Mouse (Mus musculus) stomach, embryonic 16.5 days (tissue): ENCODE measurements around the gene Sbk3. TPM values are rescaled to one million over a fixed set of nuclear protein-coding genes. Genes with fewer than 3 reads are reported as not detected.
"Not testable (repeated sequence)": the region's sequence is repeated elsewhere in the genome, so short reads cannot be mapped to it uniquely, and the experiment has no call there.

Experiments
- ATAC-seq: fragments of 200-750 bp; cut with Nextera tagmentation; 2 replicates; pipeline ENCODE4 v1.8.0; 2017; ENCODE audit warnings: moderate number of reproducible peaks, moderate TSS enrichment; ENCODE audit not compliant: insufficient read depth, low FRiP score
- H3K27ac ChIP-seq: fragments of 300-500 bp; sonication (generic); 2 replicates; pipeline ENCODE4 v1.5.1; 2014; ENCODE audit warnings: low read length
- H3K27me3 ChIP-seq: fragments of 300-500 bp; sonication (generic); 2 replicates; pipeline ENCODE4 v1.6.1; 2014; ENCODE audit warnings: low read length, control low read depth, mixed read lengths; ENCODE audit not compliant: control insufficient read depth, insufficient read depth
- H3K36me3 ChIP-seq: fragments of 300-500 bp; sonication (generic); 2 replicates; pipeline ENCODE4 v1.6.1; 2014; ENCODE audit warnings: low read length; ENCODE audit not compliant: control insufficient read depth, insufficient read depth
- H3K4me1 ChIP-seq: fragments of 300-500 bp; sonication (generic); 2 replicates; pipeline ENCODE4 v1.6.1; 2014; ENCODE audit warnings: low read length, control low read depth, mixed read lengths; ENCODE audit not compliant: control insufficient read depth, insufficient read depth
- H3K4me2 ChIP-seq: fragments of 300-500 bp; sonication (generic); 2 replicates; pipeline ENCODE4 v1.6.1; 2014; ENCODE audit warnings: low read depth, low read length, mixed read lengths
- H3K4me3 ChIP-seq: fragments of 300-500 bp; sonication (generic); replicated peaks from 2 replicates; pipeline ENCODE4 v1.5.1; 2014; ENCODE audit warnings: mild to moderate bottlenecking, low read length
- H3K9ac ChIP-seq: fragments of 300-500 bp; sonication (generic); 2 replicates; pipeline ENCODE4 v1.6.1; 2014; ENCODE audit warnings: low read length
- H3K9me3 ChIP-seq: fragments of 300-500 bp; sonication (generic); replicated peaks from 2 replicates; pipeline ENCODE4 v1.6.1; 2016; ENCODE audit warnings: low read length, control low read depth; ENCODE audit not compliant: control insufficient read depth
- WGBS: fragments of 180-500 bp; shearing (Covaris S2); extraction: QIAGEN DNeasy Blood & Tissue Kit; methylation state at CpG from one replicate; pipeline ENCODE4 v1.1.7; 2014; 5-methylcytosine and 5-hydroxymethylcytosine counted together
- polyA plus RNA-seq: library from polyadenylated mRNA; unstranded; fragments of >200 nt; fragmentation: Nextera tagmentation; extraction: Ambion mirVana; gene quantifications from 2 replicates; pipeline ENCODE4 v1.2.1, GENCODE M21; 2015

Gene Sbk3
- polyA plus RNA-seq: 0.11 TPM in 1 of 2 replicates, not detected in the other

- WGBS: 37% methylated on average over 6 of the region's 6 CpGs
- ATAC-seq: no peak
Observed at GRCm38 (mm10) chr7:4971068-4971467, at the start of gene Sbk3. Sbk3 (minus strand) TSS chr7:4971168.

GRCm38 (mm10) chr7:5020685-5021084 lies 49.7 kb upstream of the Sbk3 start:
- Histone ChIP-seq H3K4me2 (peak overlapping the region; percentile 85), H3K27me3 (no peaks in the 10 kb centered on the region), H3K27ac (peak overlapping the region; percentile 91), H3K36me3 (peaks cover 6% of the 10 kb centered on the region; the same call in 1 of the 2 replicates), H3K4me1 (peaks cover 20% of the 10 kb centered on the region), H3K4me3 (peak overlapping the region; percentile 84), H3K9ac (peak overlapping the region; percentile 97), H3K9me3 (no peaks in the 10 kb centered on the region)
- no peak for ATAC-seq
- 0% methylated on average over 15 of the region's 15 CpGs for WGBS

More at GRCm38 (mm10) chr7:4971068-4971467, at the start of gene Sbk3:
- no peaks in the 10 kb centered on the region for H3K9me3 ChIP-seq
- H3K27ac ChIP-seq: no peak within 1 kb of the TSS
- peaks cover 3% of the 10 kb centered on the region; the same call in 1 of the 2 replicates for H3K27me3 ChIP-seq
- no peak within 1 kb of the TSS for H3K4me3 ChIP-seq
- no peak within 1 kb of the TSS for H3K9ac ChIP-seq
- H3K4me2 ChIP-seq: no peak within 1 kb of the TSS
- no peaks in the 10 kb centered on the region for H3K4me1 ChIP-seq
- H3K36me3 ChIP-seq: no peaks in the 10 kb centered on the region

DNA sequence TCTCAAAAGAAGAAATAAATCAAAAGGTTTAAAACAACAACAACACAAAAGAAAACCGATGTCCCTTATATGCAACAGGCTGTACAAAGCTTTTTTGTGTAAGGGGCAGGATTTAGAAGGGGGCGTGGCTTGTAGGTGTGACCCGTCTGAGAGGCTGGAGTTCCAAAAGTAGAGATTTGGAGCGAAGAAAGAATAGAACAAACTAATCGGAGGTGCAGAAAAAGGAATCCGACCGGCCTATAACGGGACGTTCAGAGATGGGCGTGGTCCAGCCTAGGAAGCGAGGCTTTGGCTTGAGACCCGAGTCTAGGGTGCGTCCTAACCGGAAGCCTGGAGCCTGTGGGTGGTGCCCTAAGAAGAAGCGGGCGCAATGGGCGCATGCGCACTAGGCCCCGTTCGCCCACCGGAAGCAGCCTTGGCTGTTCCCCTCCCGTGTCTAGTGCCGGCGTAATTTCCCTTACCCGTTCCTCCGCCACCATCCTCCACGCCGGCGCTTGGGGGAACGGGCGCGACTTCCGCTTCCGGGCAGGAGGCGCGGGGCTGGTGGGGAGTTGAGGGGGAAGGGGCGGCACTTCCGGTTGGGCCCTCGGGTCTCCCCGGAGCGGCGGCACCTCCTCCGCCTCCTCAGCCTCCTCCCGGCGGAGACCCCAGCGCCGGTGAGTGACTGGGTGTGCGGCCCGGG lies 49.2 kb upstream of the Sbk3 start, which contains the start of the genes Zfp865 and Ccdc106:
Zfp865 (plus strand) TSS at position 377 of the 682 bp plus-strand sequence.
Ccdc106 (plus strand) TSS at position 554 of the 682 bp plus-strand sequence.
- Histone ChIP-seq H3K4me2 (peak within 1 kb of the TSS; percentile 85), H3K9me3 (no peaks in the 10 kb centered on the region)
- under 1% methylated on average over 49 of the region's 49 CpGs for WGBS

DNA sequence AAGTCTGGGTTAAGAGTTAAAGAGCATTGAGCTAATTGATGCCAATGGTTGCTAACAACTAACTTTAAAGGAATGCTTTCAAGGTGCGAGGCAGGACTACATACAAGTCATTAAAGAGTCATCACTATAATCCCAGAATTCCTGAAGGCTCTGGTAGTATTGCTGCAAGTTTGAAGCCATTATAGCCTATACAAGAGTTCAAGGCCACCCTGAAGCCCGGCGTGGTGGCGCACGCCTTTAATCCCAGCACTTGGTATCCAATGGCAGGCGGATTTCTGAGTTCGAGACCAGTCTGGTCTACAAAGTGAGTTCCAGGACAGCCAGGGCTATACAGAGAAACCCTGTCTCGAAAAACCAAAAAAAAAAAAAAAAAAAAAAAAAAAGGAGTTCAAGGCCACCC lies 48.6 kb upstream of the Sbk3 start:
- Histone ChIP-seq H3K27ac (peak overlapping the region; percentile 91), H3K4me1 (peaks cover 20% of the 10 kb centered on the region), H3K4me2 (peak overlapping the region; percentile 85), H3K4me3 (peak overlapping the region; percentile 84), H3K9ac (peak overlapping the region; percentile 97)
- H3K36me3 ChIP-seq, ATAC-seq, H3K27me3 ChIP-seq, H3K9me3 ChIP-seq: not testable (repeated sequence)
- WGBS: 32% methylated on average over 8 of the region's 8 CpGs

More for the DNA sequence above, 49.2 kb upstream of the Sbk3 start, which contains the start of the genes Zfp865 and Ccdc106:
- Histone ChIP-seq H3K4me1 (peaks cover 20% of the 10 kb centered on the region), H3K9ac (peak within 1 kb of the TSS; percentile 97), H3K36me3 (peaks cover 6% of the 10 kb centered on the region; the same call in 1 of the 2 replicates), H3K27me3 (no peaks in the 10 kb centered on the region), H3K27ac (peak within 1 kb of the TSS; percentile 91), H3K4me3 (peak within 1 kb of the TSS; percentile 84)
- ATAC-seq: peak; percentile 91

DNA sequence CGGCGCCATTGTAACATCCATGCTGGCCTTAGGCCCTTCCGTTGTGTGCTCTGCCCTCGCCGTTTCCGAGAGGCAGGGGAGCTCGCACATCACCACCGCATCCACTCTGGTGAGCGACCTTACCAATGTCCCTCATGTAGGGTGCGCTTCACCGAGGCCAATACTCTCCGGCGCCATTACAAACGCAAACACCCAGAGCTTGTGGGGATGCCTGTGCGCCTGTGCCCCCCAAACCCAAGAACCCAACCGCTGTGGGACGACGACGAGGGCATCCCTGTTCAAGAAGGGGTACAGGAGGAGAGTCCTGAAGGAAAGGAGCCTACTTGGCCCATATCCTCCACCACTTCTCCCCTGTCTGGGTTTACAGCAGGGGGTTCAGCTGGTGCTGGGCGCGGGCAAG lies 47.0 kb upstream of the Sbk3 start:
- Histone ChIP-seq H3K4me2 (no peak overlapping the region), H3K4me1 (peaks cover 20% of the 10 kb centered on the region), H3K36me3 (peaks cover 6% of the 10 kb centered on the region; the same call in 1 of the 2 replicates), H3K4me3 (no peak overlapping the region), H3K27me3 (no peaks in the 10 kb centered on the region), H3K9ac (no peak overlapping the region), H3K27ac (no peak overlapping the region), H3K9me3 (no peaks in the 10 kb centered on the region)
- WGBS: 97% methylated on average over 21 of the region's 21 CpGs
- ATAC-seq: no peak

GRCm38 (mm10) chr7:5017352-5017751 lies 46.4 kb upstream of the Sbk3 start:
- Histone ChIP-seq H3K4me3 (no peak overlapping the region), H3K9me3 (no peaks in the 10 kb centered on the region), H3K9ac (no peak overlapping the region), H3K4me1 (peaks cover 20% of the 10 kb centered on the region), H3K27ac (no peak overlapping the region), H3K4me2 (no peak overlapping the region), H3K36me3 (peaks cover 6% of the 10 kb centered on the region), H3K27me3 (no peaks in the 10 kb centered on the region)
- WGBS: 88% methylated on average over 16 of the region's 16 CpGs
- ATAC-seq: no peak

- Histone ChIP-seq H3K4me3 (no peak overlapping the region), H3K4me2 (no peak overlapping the region), H3K36me3 (peaks cover 7% of the 10 kb centered on the region), H3K27ac (no peak overlapping the region), H3K9ac (no peak overlapping the region), H3K9me3 (no peaks in the 10 kb centered on the region), H3K4me1 (peaks cover 20% of the 10 kb centered on the region), H3K27me3 (no peaks in the 10 kb centered on the region)
- 100% methylated on average over 2 of the region's 2 CpGs for WGBS
- no peak for ATAC-seq
Observed at GRCm38 (mm10) chr7:5016920-5017319, 46.0 kb upstream of the Sbk3 start.

- Histone ChIP-seq H3K36me3 (peaks cover 16% of the 10 kb centered on the region), H3K9me3 (no peaks in the 10 kb centered on the region), H3K27ac (peak overlapping the region; percentile 95), H3K4me3 (peak overlapping the region; percentile 83), H3K4me1 (peaks cover 12% of the 10 kb centered on the region), H3K27me3 (no peaks in the 10 kb centered on the region), H3K9ac (peak overlapping the region; percentile 76), H3K4me2 (peak overlapping the region; percentile 63)
- ATAC-seq: no peak
- WGBS: 55% methylated on average over 3 of the region's 3 CpGs
Observed at GRCm38 (mm10) chr7:5016057-5016456, 45.1 kb upstream of the Sbk3 start.
